Mouse (Mus musculus): ENCODE measurements around the gene Cbll1.
"Not testable (repeated sequence)": the region's sequence is repeated elsewhere in the genome, so short reads cannot be mapped to it uniquely, and the experiment has no call there.

Gene Cbll1

GRCm38 (mm10) chr12:31500196-31500595 is 780 bp upstream of the Cbll1 start:
- in situ Hi-C loops (cut with MseI, MboI): loop anchor here (10.0 to 25.0 kb wide), 4 partner anchors 125 to 425 kb away; partner anchors contain the start of gene Gpr22 (in 1 of the 2)

- in situ Hi-C loops (cut with MseI, MboI): loop anchor here in 1 of 2 experiments (10.0 kb wide), 1 partner anchor 124 kb away; no protein-coding TSS in a partner anchor
These were observed 491 bp downstream of the Cbll1 start for GRCm38 (mm10) chr12:31498936-31499313.

- in situ Hi-C loops (cut with MseI, MboI): no loop called here
These were observed 13.0 kb downstream of the Cbll1 start for GRCm38 (mm10) chr12:31486431-31486830.

- in situ Hi-C loops (cut with MseI, MboI): not testable (repeated sequence)
These were observed 21.2 kb downstream of the Cbll1 start for GRCm38 (mm10) chr12:31478182-31478581.

- in situ Hi-C loops (cut with MseI, MboI): no loop called here
These were observed 36.8 kb downstream of the Cbll1 start for GRCm38 (mm10) chr12:31462615-31463014.

GRCm38 (mm10) chr12:31461371-31461770 is 38.0 kb downstream of the Cbll1 start:
- in situ Hi-C loops (cut with MseI, MboI): no loop called here

GRCm38 (mm10) chr12:31460270-31460669 is 39.1 kb downstream of the Cbll1 start:
- in situ Hi-C loops (cut with MseI, MboI): not testable (repeated sequence)

- in situ Hi-C loops (cut with MseI, MboI): no loop called here
These were observed 40.9 kb downstream of the Cbll1 start for GRCm38 (mm10) chr12:31458474-31458873.

- in situ Hi-C loops (cut with MseI, MboI): no loop called here
These were observed 43.1 kb downstream of the Cbll1 start for GRCm38 (mm10) chr12:31456271-31456670.

GRCm38 (mm10) chr12:31449341-31449740 is 50.1 kb downstream of the Cbll1 start:
- in situ Hi-C loops (cut with MseI, MboI): no loop called here

GRCm38 (mm10) chr12:31444827-31445226 is 54.6 kb downstream of the Cbll1 start:
- in situ Hi-C loops (cut with MseI, MboI): no loop called here

- in situ Hi-C loops (cut with MseI, MboI): no loop called here
These were observed 55.3 kb downstream of the Cbll1 start for GRCm38 (mm10) chr12:31444131-31444546.

- in situ Hi-C loops (cut with MseI, MboI): no loop called here
These were observed 59.8 kb downstream of the Cbll1 start for GRCm38 (mm10) chr12:31439612-31440011.

- in situ Hi-C loops (cut with MseI, MboI): no loop called here
These were observed 61.6 kb downstream of the Cbll1 start for GRCm38 (mm10) chr12:31437791-31438190.
